Mouse (Mus musculus): ENCODE measurements around the gene Sorbs1.

- TF ChIP-seq MYOD1 (IDR thresholded peaks at IDR 0.05; ENCODE audit: control insufficient read depth in 1 of 3, insufficient read length in 2 of 3, low read depth in 2 of 3) (no peak), MYOG (IDR thresholded peaks at IDR 0.05; ENCODE audit: control insufficient read depth in 1 of 3, insufficient read depth in 1 of 3, insufficient read length in 2 of 3, low read depth in 2 of 3) (no peak), POLR2A (IDR thresholded peaks at IDR 0.05; ENCODE audit: insufficient read length, low read depth) (no peak), TCF3 (IDR thresholded peaks at IDR 0.05; ENCODE audit: insufficient read length, low read depth) (no peak), POLR2AphosphoS2 (IDR thresholded peaks at IDR 0.05; ENCODE audit: insufficient read length, low read depth) (no peak), TCF12 (IDR thresholded peaks at IDR 0.05; ENCODE audit: insufficient read depth, poor library complexity, severe bottlenecking) (no peak), CEBPB (IDR thresholded peaks at IDR 0.05; ENCODE audit: insufficient read depth, poor library complexity, severe bottlenecking) (no peak), SRF (IDR thresholded peaks at IDR 0.05; ENCODE audit: control insufficient read depth, insufficient read length, low read depth) (no peak), MAX (IDR thresholded peaks at IDR 0.05; ENCODE audit: low read depth) (no peak)
Observed at GRCm38 (mm10) chr19:40359712-40360394, 153.7 kb downstream of the Sorbs1 start.

Data from myocyte (in vitro differentiated cells).